Mouse (Mus musculus) adrenal gland, adult (tissue): ENCODE measurements around the gene Nsg1.

ENCODE experiments used
- DNase-seq, 2 experiments: peaks; one replicate each; pipeline ENCODE4 v3.0.0; 2022 to 2023; ENCODE audit warnings: low spot score in 1 of 2; ENCODE audit not compliant: inconsistent age in 2 of 2

Nsg1 gene

GRCm38 (mm10) chr5:38146524-38146923, 13.2 kb downstream of the Nsg1 start:
- DNase-seq: peak; percentile 28 to 56

- DNase-seq: no peak
These were observed 18.8 kb downstream of the Nsg1 start for GRCm38 (mm10) chr5:38140893-38141292.

- DNase-seq: no peak
These were observed 22.5 kb downstream of the Nsg1 start for GRCm38 (mm10) chr5:38137163-38137562.

GRCm38 (mm10) chr5:38136247-38136646, 23.5 kb downstream of the Nsg1 start:
- DNase-seq: no peak

- no peak for DNase-seq
These were observed 30.4 kb downstream of the Nsg1 start for GRCm38 (mm10) chr5:38129339-38129738.

GRCm38 (mm10) chr5:38126519-38127306, 33.0 kb downstream of the Nsg1 start:
- no peak for DNase-seq

- peak; percentile 33 to 75 for DNase-seq
These were observed 38.0 kb downstream of the Nsg1 start for GRCm38 (mm10) chr5:38121699-38122098.

- no peak for DNase-seq
These were observed 40.4 kb downstream of the Nsg1 start for GRCm38 (mm10) chr5:38119268-38119667.

- DNase-seq: no peak
These were observed 42.7 kb downstream of the Nsg1 start for GRCm38 (mm10) chr5:38117056-38117455.

GRCm38 (mm10) chr5:38114526-38114925, 45.2 kb downstream of the Nsg1 start:
- DNase-seq: no peak

GRCm38 (mm10) chr5:38106807-38107206, 52.9 kb downstream of the Nsg1 start:
- no peak for DNase-seq

GRCm38 (mm10) chr5:38106080-38106697, 53.5 kb downstream of the Nsg1 start:
- DNase-seq: no peak

GRCm38 (mm10) chr5:38102945-38103344, 56.8 kb downstream of the Nsg1 start:
- no peak for DNase-seq

- DNase-seq: no peak
These were observed 60.5 kb downstream of the Nsg1 start for GRCm38 (mm10) chr5:38099139-38099676.

GRCm38 (mm10) chr5:38097501-38098093, 62.1 kb downstream of the Nsg1 start:
- peak in 1 of 2 experiments; percentile 63 for DNase-seq

GRCm38 (mm10) chr5:38094331-38094730, 65.4 kb downstream of the Nsg1 start:
- DNase-seq: no peak

- no peak for DNase-seq
These were observed 67.8 kb downstream of the Nsg1 start for GRCm38 (mm10) chr5:38091966-38092304.

GRCm38 (mm10) chr5:38091046-38091965, 68.4 kb downstream of the Nsg1 start:
- DNase-seq: peak; percentile 13 to 82

- DNase-seq: no peak
These were observed 69.1 kb downstream of the Nsg1 start for GRCm38 (mm10) chr5:38090581-38090980.

- DNase-seq: no peak
These were observed 69.6 kb downstream of the Nsg1 start for GRCm38 (mm10) chr5:38090111-38090510.
